Mouse (Mus musculus) gastrocnemius, postnatal 14 days (tissue): ENCODE data around the gene Dgki. TPM values are rescaled to one million over a fixed set of nuclear protein-coding genes. Genes with fewer than 3 reads are reported as not detected.

Experiments used
- DNase-seq: peaks from one replicate; pipeline ENCODE4 v3.0.0; 2021; ENCODE audit warnings: mixed read lengths
- intact Hi-C: fragments of 180-260 bp; cut with DNase I; formaldehyde crosslinking; loops from one replicate; pipeline ENCODE4 v1.15.1; 2025; ENCODE audit warnings: low total_unique reads
- total RNA-seq, 2 experiments: library from RNA; stranded (reverse); gene quantifications; 2 replicates each; pipeline ENCODE4 v1.2.3; 2021

Dgki gene
- total RNA-seq, 2 experiments from 2014 or later: 0.41 to 0.55 TPM

DNA sequence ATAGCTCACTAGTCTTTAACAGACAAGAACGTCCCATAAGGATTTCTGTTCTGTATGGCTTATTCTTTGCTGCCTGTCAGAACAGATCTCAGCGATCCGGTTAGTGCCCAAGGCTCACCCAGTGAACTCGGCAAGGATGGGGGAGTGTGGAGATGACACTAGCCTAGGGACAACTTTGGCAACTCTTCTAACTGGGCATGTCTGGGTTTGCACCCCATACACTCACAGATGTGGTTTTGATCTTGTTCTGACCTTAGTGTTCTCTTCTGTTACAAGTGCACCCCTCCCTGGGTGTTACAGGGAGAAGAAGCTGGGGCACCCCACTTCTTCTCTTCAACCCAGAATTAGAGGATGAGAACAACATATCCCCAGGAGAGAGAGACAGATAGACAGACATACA is 1.0 kb downstream of the Dgki start:
- no peak for DNase-seq
- intact Hi-C loops: no loop called here

DNA sequence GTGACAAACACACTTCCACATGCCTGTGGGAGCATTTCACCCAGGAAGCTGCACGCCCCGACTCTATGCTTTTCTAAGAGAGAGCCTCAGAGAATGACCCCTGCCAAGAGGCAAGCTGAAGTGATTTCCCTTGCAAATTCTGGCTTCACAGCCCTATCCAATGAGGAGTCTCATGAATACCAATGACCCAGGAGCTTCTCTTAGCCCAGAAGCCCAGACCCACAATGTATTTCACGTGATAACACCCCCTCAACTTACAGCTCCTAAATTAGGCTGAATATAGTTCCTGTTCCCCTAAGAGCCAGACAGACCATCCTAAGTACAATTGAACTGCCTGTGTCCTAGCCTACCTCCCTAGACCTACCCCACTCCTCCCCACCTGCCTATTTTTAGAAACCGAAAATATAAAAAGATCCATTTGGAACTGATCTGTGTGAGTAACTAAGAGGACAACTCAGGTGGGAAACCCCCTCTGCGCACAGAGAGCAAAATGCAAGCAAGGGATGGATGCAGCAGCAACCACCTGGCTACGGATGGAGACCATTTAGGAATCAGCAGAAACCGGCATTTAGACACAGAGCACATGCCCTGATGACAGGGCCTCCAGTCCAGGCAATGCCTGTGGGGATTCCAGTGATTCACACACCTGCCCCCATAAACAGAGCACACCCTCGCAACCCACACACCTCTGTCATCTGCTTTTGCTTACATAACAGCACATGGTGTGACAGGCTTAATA is 2.1 kb downstream of the Dgki start:
- intact Hi-C loops: no loop called here
- no peak for DNase-seq

DNA sequence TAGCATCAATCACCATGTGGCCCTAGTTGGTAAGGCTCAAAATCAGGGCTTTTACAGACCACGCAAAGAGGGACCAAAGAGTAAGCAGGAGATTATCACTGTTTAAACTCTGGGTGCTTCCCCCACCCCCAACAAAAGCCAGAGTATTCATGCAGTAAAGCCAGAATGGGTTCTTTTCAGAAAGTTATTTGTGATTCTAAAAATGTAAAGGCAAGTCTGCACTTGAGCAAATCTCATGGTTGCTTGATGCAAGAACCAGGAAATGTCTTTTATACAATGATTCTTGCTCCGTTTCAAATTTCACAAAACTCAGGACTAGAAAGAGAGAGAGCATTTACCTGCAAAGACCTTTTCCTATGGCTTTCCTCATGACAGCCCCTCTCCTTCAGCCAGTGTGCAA is 7.9 kb downstream of the Dgki start:
- no peak for DNase-seq

DNA sequence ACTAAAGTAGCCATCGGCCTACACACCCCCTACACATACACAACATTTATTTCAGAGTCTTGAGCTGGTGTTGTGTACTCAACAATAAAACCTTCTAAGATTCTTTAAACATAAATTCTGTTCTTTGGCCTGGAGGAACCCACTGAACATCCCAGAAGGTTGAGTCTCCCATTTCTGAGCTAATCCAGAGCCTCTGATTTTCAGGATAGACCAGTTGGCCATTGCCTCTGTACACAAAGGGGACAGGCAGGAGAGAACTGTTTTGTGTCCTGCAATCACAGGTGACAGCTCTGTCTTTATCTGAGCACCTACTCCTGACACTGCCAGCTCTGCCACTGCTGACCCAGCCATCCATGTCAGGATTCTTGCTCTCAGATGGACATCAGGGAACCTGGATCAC is 8.8 kb downstream of the Dgki start:
- no peak for DNase-seq

More for the DNA sequence above, 7.9 kb downstream of the Dgki start:
- intact Hi-C loops: no loop called here

DNA sequence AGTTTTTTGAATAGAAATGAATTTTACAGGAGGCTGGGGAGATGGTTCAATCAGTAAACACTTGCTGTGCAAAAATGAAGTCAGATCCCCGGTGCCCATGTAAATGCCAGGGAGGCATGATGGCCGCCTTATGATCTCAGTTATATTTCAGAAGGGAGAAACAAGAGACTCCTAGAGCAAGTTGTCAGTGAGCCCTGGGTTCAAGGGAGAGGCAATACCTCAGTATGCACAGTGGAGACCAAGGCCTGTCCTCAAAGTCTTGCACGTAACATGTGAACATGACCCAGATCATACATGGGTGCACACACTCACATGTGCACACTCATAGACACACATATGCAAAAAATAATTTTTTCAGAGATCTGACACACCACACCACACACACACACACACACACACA is 9.3 kb downstream of the Dgki start:
- no peak for DNase-seq
- intact Hi-C loops: no loop called here

More for the DNA sequence above, 8.8 kb downstream of the Dgki start:
- intact Hi-C loops: no loop called here

DNA sequence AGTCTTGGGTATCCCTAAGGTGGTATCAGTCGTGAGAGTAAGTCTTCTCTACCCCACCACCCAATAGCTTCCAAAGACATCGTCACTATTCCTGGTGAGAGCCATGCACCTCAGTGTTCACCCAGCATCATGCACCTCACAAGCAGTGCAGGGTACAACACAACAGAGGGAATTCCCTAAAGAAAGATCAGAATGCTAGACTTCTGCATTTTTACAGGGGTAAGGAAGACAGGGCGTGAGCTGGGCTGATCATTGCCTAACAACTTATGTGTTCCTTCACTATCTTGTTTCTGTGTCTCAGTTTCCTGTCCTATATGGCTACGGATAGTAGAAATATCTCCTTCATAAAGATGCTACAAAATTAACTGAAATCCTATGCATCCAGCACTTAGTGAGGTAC is 13.8 kb downstream of the Dgki start:
- intact Hi-C loops: no loop called here
- DNase-seq: no peak

DNA sequence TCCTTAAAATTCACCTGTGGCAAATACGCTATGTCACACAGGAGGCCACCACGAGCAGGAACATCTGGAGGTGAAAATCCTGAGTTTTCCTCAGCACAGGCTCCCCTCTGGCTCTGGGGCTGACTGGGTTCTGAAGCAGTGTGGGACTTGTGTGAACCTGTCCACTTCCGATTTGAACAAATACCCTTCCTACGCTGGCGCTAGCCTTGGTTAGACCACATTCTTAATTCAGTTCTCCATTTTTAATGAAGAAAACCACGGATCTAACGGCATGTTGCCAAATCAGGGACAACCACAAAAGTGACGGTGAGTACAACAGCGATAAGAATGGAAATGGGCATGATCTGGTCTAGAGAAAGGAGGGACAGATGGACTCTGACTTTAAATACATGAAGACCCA is 15.1 kb downstream of the Dgki start:
- no peak for DNase-seq
- intact Hi-C loops: no loop called here

DNA sequence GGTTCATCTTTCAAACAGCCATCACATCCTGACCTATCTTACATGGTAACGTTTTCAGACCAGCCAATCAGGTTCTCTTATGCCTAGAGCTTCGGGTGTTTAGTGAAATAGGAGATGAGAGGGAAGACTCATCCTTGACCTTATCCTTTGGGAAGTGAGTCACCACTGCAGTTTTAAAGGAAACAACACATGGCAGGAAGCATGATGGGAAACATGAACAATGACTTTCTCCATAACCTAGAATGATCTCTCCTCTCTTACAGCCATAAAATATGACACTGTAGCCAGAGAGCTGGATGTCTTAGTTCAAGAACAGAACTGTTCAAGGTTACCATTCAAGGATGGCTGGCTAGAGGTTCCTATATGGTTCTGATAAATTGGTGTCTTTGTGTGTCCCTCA is 16.6 kb downstream of the Dgki start:
- intact Hi-C loops: no loop called here
- DNase-seq: no peak

DNA sequence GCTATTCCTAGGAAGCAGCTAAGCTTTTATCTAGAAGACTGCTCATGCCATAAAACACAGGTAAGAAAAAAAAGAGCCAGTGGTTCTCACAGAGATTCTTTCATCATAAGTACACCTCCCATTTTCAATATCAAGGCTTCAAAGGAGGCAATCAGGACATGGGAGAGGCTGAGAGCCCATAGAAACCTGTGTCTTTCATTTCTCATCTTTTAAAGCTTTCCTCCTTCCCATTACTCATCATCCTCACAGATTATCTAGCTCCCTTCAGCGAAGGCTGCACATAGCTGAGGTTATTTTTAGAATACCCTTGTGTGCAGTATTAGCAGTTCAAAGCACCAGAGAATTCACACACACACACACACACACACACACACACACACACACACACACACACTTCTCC is 17.3 kb downstream of the Dgki start:
- DNase-seq: no peak
- intact Hi-C loops: no loop called here

DNA sequence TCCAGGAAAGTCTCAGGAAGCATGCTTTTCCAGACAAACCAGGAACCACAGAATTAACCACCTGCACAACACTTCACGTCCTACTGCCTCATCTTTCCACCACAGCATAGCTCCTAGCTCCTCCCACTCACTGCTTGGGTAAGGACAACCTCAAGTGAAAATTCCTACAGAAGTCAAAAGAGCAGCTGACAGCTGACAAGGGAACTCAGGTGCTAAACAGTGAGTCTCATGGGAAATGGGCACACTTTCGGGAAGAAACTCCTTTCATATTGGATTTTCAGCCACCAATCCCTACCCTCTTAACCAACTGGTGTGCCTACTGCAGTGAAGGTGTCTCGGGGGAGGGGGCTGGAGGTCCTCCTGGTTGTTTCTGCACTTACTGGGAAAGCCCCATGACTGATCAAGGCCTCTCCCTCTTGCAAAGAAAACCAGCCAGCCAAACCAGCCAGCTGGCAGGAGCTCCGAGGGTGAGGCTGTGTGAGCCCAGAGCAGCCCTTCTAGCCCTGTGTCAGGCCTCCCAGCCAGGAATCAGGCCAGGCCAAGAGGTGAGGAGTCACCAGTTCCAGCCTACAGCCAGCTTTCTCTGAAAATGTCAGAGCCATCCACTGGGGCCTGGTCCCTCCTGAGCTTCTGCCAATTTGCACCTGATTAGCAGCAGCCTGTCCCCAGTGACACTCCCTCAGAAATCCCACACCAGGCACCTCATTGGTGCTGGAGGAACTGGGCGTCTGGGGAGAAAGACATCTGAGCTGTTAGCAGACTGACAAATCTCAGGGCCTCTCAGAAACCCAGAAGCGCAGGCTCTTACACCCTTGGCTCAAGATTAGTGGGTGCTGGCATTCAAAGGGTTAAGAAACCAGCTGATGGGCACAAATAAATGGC is 22.9 kb downstream of the Dgki start:
- peak; percentile 78 for DNase-seq
- intact Hi-C loops: no loop called here

DNA sequence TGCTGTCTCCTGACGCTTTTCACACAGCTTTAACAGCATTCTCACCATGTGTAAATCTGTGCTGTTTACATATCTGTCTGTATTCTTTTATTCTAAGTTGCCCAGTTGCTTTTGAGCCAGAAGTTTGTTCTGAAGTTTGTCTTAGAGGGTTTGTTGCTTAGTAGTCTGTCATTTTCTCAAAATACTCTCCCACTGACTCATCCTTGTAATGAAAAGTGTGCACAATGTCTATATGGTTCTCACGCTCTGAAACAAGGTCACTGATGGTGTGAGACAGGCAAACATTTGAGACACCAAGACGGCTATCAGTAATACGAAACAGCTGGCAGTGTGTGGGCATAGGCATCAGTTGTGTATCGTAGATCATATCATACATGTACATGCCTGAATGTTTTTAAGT is 23.8 kb downstream of the Dgki start:
- DNase-seq: no peak
- intact Hi-C loops: no loop called here

DNA sequence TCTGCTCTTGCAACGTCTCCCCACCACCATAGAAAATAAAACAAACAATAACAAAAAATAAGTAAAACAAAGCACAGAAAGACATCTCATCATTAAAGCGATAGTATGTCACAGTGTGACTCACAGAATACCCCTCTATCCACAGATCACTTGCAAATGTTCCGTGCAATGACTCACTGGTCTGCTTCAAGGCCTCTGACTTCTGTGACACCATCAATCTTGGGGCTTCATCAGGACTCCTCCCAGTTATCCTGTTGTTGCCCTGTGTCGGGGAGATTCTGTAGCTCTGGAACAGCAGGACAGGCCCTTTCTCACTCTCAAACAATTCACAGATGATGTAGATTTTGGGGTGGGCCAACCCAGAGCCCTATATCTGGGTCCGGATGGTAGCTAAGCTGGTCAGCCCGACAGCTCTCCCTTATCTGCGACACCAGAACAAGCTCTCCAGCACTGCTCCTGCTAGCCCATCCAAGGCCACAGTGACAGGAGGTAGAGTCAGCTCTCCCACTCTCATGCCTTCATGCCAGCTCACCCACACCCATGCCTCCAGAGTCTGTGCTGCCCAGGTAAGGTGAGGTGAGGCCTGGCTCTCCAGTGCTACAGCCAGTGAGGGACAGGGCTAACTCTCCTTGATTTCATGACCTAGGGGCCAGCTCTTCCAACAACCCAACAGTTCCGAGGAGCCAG is 28.9 kb downstream of the Dgki start:
- intact Hi-C loops: no loop called here

DNA sequence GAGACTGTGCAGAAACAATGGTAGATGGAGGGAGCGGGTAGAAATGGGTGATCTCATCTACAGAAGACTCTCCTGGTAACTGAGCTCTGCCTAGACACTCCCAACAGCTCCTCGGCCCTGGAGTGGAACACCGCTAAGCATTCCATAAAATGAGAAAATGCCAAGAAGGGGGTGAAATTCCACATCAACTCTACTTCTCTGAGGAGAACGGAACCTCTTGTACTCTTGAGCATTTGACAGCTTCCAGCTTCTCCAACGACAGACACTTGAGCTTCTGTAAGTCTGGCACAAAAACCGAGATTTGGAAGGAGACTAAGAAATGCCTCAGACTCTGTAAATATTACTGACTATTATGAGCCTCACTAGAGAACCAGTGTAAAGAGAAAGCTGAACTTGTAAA is 31.4 kb downstream of the Dgki start:
- intact Hi-C loops: no loop called here
- DNase-seq: no peak

More for the DNA sequence above, 28.9 kb downstream of the Dgki start:
- no peak for DNase-seq

DNA sequence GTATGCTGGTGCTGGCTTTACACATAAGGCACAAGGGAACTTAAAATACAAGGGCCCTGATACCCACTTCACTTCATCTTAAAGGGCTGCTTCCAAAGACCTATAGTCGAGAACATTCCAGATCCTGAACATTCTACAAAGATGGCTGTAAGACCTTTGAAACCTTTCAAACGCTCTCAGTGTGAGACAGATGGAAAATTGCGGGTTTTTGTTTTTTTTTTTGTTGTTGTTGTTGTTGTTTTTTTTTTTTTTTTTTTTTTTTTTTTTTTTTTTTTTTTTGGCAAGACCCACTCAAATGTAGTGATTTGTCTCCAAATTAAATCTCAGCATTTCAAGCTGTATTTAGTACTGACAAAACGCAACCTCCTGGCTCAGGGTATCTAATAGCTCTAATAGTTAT is 32.0 kb downstream of the Dgki start:
- intact Hi-C loops: no loop called here
- no peak for DNase-seq

DNA sequence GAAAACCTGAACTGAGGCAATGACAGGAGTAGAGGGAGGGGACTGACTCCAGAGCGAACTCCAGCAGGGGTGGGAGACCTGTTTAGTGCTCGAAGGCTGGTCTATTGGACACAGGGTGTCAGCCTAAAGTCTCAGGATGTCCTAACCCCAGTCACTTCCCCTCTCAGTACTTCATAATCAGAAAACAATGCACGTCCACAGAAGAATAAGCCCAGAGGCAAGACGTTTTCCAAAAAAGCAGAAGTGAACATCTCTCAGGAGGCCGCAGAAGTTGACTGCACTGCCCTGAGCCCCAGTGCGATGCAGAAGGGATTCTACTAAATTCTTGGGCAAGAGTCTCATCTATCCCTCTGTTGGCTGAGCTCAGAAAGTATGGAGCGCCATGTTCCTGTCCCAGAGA is 37.5 kb downstream of the Dgki start:
- no peak for DNase-seq

DNA sequence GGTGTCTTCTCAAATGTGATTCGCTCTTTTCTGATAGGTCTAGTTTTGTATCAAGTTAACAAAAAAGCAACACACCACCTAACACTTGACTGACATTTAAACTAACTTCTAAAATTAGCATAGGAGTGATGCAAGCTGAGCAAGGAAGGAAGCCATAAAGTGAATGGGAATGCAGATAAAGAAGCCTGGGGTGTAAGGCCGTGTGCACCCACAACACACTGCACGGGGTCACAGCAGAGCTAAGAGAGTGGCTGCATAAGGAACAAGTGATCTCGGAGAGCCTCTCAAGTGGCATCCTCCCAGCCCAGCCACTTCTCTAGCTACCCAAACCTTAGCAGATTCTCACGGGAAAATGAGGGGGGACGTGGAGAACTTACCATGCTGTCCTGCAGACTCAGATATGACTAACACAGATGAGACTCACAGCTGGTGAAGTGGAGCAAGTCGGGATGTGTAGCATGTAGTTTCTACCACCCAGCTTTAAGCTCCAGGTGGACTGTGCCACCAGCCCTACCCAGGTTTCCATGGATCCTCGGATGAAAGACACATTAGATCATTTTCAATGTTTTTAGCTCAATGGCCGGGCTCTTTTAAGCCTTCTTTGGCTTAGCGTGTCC is 38.6 kb downstream of the Dgki start:
- intact Hi-C loops: no loop called here
- DNase-seq: no peak

More for the DNA sequence above, 37.5 kb downstream of the Dgki start:
- intact Hi-C loops: no loop called here

DNA sequence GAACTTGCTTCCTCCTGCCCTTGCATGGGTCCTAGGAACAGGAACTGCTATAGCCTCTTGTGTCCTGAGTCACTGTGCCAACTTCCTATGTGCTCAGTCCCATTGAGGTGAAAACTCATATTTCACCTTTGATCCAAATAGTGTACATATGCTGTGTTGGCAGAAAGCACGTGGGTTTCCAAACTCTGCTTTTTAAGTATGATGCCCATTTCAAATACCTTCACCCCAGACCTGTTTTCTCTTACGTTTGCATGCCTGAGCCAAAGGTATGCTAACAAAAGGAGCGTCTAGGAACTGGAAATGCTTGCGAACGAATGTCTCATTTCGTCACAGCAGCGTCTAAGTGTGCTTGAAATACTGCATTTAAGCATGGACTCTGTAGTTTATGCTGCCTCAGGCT is 41.3 kb downstream of the Dgki start:
- no peak for DNase-seq
- intact Hi-C loops: no loop called here

DNA sequence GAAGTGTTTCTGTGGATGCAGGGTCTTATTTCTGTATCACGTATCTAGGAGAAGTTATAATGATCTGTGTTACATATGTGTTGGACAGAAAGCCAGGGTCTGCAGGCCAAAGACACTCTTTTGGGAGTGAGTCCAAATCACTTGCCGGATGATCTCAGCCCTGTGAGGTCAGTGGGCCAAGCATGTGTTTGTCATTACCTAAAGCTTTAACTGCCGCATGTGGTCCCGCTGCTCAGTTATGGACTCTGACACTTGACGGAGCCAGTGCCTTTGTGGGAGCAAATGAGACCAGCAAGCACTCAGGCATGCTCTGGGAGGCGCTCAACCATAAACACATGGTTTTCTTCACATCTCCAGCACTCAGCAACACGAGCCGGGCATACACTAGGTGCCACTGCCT is 45.8 kb downstream of the Dgki start:
- peak; percentile 36 for DNase-seq
- intact Hi-C loops: no loop called here

DNA sequence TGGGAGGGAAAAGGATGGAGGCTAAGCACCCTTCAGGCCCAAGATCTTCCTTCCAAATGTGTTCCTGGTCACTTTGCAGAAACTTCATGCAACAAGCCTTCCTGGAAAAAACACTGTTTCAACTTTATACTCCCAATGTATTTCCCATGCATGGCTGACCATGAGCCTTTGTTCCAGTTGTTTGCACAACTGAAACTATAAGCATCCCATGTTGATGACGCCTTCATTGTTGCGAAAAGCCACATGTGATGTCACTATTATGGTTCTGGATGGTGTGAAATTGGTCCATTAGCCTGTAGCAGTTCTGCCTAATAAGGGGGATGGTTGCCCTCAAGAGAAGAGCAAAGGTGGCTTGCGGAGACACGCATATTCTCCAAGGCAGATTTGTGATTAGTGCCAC is 47.4 kb downstream of the Dgki start:
- intact Hi-C loops: no loop called here
- DNase-seq: no peak

DNA sequence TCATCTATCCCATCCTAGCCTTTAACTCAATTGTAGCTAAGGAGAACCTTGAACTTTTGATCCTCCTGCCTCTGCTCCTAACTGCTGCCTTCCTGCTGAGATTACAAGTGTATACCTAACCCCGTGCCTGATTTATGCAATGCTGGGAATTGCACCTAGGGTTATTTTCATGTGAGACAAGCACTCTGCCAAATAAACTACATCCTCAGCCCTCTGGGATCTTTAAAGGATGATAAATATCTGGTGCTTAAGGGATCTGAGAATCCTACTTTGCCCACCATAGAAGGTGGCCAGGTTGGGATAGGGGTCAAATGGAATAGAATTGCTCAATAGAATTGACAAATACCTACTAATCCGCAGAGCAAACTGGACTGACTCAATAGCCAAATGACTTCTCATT is 49.3 kb downstream of the Dgki start:
- no peak for DNase-seq
- intact Hi-C loops: no loop called here
